Mouse (Mus musculus) common myeloid progenitor, adult 5-6 weeks (primary cell): ENCODE measurements around the gene Strn3. TPM values are rescaled to one million over a fixed set of nuclear protein-coding genes. Genes with fewer than 3 reads are reported as not detected.

Source experiments
- ATAC-seq: replicated peaks from 2 replicates; pipeline ENCODE4 v1.8.0; 2016; ENCODE audit warnings: low read depth, mild to moderate bottlenecking, moderate TSS enrichment, inconsistent platforms; ENCODE audit not compliant: poor library complexity, severe bottlenecking
- total RNA-seq: library from RNA; stranded (forward); fragments of 200-1000, 187-1606 nt; gene quantifications from 2 replicates; pipeline ENCODE4 v1.2.3, GENCODE M21; 2017

The Strn3 gene
- total RNA-seq, result 72.2 and 76.2 TPM in 2 replicates

DNA sequence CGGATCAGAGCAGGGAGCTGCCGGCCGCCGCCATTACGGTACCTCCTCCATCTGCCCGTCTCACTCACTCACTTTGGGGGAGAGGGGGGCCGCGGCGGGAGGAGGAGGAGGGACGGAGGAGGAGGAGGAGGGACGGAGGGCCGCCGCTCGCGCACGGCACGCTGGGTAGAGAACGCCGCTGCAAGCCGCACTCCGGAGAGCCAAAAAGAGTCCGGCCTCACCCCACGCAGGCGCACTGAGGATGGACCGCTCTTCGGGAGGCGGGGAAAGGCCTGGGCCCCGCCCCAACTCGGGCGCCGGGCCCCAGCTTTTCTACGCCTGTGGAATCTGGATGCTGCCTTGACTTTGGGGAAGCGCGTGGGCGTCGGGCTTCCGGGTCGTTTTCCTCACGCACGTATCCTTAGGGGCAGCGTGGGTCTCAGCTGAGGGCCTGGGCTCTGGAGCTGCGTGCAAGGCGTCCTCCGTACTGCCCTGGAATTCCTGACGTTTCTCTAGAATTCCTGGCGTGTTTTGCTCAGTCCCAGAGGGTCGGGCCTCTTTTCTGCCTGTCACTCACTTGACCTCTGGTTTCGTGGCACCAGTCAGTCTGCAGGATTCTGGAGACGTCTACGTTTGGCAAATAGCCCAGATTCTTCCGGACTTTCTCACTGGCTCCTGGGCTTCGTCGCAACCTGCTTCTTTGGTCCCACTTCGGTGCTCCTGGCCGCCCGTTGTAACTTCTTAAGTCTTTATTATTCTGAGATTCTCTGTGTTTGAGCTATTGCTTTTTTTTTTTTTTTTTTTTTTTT lies at the start of gene Strn3:
Gene Strn3, minus strand, starts transcription at position 53 of the 788 bp plus-strand sequence.
- peak; percentile 87 for ATAC-seq

GRCm38 (mm10) chr12:51736807-51737206 lies 45.1 kb upstream of the Strn3 start:
- no peak for ATAC-seq

DNA sequence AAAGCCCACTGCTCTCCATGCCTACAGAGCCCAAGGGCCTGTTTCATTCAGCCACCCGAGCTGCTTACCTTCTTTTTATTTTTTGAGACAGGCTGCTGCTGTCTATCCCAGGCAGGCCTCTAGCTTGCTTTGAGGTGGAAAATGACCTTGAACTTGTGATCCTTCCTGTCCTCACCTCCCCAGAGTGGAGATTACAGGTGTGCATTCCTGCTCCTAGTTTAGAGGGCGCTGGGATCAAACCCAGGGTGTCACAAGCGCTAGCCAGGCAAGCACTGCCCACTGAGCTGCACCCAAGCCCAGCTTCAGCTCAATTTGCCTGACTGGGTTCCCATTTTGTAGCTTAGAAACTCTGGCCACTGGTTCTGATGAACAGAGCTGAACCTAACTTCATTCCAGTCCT lies 44.7 kb upstream of the Strn3 start:
- ATAC-seq, result no peak

DNA sequence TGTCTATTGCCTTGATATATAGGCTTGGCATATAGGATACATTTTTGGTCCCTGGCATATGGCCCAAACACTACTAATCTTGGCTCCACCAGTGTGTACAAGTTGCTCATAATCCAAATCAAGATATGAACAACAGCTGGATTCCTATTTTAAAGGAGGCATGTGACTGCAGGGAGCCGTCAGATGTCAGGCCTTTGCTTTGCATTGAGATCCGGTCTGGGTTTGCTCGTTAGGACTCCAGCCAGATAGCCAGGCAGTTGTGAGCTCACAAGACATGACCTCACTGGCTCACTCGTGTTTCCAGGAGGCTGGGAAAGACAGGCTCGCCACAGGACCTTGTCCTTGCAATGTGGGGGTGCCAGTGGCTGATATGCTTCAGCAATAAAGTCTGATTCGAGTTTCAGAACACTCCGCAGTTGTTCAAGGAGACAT lies 44.2 kb upstream of the Strn3 start:
- ATAC-seq, result no peak

DNA sequence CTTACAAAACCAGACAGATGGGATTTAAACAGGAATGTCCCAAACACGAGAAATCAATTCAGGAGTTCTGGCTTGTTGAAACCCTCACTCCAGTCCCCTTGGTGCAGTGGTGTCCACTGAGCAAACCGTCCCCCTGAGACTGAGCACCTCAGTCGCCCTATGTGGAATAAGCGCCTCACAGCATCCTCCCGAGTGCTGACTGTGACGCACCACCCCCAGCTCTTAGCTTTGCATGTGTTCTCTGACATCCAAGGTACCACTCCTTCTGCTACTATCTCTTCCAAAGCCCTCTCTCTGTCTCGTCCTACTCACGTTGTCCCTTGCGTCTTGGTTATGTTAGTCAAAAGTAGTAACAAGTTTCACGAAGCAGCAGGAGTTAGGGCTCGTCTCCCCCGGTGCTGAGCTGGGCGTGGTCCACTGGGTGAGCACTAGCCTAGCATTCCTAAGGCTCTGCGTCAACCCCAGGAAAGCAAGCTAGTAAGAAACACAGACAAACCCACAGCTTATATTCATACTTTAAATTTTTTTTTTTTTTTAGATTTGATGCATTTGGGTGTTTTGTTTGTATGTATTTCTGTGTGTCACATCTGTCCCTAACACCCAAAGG lies 43.0 kb upstream of the Strn3 start:
- no peak for ATAC-seq

DNA sequence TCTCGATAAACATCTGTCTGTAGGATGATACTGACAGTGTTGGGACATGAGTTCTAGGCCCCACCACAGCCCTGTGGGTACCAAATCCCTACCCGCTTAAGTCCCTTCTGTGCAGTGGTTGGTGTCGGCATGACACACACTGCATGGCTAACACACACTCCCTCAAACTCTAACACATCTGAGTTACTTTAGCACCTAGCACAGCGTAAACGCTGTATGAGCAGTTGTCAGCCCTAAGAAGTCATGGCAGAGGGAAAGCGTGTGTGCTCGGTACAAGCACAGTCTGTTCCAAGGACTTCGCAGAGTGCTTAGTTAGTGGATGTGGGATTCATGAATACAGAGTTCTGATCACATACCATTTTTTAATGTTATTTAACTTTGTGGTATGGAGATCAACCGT lies 38.1 kb upstream of the Strn3 start:
- ATAC-seq, result no peak

- no peak for ATAC-seq
Observed at GRCm38 (mm10) chr12:51729058-51729457, 37.4 kb upstream of the Strn3 start.

DNA sequence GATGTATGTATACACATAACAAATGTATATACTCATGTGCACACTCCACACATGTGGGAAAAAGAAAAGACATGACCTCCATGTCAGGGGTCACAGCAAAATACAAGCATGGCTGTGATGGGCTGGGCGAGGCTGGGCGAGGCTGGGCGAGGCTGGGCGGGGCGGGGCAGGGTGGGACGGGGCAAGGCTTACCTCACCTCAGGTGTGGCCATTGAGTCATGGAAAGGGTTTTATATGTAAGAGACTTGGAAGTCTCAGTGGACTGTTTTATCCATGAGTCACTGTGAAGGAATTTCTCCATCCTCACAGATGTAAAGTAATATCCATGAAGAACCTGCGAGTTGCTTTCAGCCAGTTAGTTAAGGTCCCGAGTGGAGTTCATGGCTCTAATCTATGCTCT lies 30.1 kb upstream of the Strn3 start:
- ATAC-seq, result no peak

- ATAC-seq, result peak; percentile 90
Observed at GRCm38 (mm10) chr12:51718617-51719016, 26.9 kb upstream of the Strn3 start.

DNA sequence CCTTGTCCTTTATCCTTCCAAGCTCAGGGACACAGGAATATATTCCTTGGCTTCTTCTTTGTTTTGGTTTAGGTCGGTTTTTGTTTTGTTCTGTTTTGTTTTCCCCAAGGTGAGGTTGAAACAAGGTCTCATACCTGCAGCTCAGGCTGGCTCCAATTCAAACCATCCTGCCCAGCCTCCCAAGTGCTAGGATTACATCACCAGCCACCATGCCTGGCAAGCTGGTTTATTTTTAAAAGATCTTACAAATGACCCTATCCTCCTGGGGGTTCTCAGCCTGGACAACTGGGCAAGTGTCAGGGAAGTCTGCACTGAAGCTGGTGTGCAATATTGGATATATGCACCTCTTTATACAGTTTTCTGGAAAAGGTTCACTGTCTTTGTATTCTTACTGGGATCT lies 21.0 kb upstream of the Strn3 start:
- ATAC-seq, result no peak

DNA sequence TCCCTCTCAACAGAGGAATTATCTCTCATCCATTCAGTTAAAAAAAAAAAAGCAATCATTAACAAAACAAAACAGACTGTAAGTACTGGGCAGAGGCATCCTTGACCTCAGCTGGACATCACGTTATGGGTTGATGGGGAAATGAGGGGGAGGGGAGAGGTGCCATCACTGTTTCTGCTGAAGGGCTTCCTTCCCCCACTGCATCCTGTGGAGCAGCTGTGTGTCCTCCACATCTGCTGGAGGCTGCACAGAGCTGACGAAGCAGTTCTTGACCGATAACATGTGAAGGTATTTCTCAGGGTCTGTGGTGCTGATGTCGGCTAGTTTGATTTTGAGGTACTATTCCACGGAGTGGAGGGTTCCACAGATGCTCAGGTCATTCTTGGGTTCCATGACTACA lies 18.5 kb upstream of the Strn3 start:
- ATAC-seq, result no peak

DNA sequence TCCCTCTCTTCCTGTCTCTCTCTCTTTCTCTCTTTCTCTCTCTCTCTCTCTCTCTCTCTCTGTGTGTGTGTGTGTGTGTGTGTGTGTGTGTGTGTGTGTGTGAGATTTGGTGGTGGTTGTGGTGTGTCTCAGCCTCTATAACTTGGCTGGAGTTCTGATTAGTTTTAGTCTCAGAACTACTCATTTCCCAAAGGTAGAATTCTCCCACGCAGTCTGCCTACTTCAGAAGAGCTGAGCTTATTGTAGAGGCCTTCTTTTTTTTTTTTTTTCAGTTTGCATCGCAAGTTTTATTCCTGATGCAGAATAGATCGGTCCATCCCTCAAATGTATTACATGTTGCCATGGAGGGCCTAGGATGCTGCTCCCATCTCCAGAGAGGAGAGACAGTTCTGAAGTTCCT lies 18.0 kb upstream of the Strn3 start:
- ATAC-seq, result no peak

- ATAC-seq, result no peak
Observed at GRCm38 (mm10) chr12:51708941-51709686, 17.4 kb upstream of the Strn3 start.

GRCm38 (mm10) chr12:51706673-51707235 lies 15.1 kb upstream of the Strn3 start:
- ATAC-seq, result no peak

DNA sequence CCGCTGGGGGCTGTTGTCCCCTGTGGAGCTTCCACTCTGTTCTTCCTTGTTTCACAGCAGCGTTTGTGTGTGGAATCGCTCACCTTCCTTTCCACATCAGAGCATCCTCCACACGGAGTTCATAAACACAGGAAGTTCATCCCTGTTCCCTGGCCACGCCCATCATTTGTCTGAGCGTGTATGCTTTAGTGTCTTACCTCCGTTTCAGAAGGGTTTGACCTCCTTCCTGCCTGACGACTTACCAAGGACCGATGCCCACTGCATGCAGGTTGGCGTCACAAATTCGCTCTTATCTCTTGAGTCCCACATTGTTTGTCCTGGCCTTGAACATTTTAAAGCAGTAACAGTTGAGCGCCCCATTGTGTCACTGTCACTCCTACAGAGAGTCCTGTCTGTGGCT lies 14.1 kb upstream of the Strn3 start:
- ATAC-seq, result no peak

- peak; percentile 17; the same call in 1 of the 2 replicates for ATAC-seq
Observed at GRCm38 (mm10) chr12:51704572-51704971, 12.9 kb upstream of the Strn3 start.

GRCm38 (mm10) chr12:51703859-51704258 lies 12.2 kb upstream of the Strn3 start:
- peak; percentile 75 for ATAC-seq

DNA sequence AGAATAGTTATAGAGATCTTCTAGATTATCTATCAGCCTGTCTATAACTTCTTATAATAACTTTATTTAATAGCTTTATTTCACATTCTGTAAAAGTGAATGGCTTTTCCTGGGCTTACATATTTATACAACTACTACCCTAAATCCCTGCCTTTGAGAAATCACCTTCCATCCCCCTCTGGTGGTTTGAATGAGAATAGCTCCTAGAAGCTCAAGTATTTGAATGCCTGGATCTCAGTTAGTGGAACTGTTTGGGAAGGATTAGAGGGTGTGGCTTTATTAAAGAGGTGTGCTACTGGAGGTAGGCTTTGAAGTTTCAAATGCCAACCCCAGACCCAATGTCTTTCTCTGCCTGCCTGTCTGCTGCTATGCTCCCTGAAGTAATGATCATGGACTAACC lies 10.0 kb upstream of the Strn3 start:
- no peak for ATAC-seq

GRCm38 (mm10) chr12:51699623-51700393 lies 8.1 kb upstream of the Strn3 start:
- ATAC-seq, result peak; percentile 65

DNA sequence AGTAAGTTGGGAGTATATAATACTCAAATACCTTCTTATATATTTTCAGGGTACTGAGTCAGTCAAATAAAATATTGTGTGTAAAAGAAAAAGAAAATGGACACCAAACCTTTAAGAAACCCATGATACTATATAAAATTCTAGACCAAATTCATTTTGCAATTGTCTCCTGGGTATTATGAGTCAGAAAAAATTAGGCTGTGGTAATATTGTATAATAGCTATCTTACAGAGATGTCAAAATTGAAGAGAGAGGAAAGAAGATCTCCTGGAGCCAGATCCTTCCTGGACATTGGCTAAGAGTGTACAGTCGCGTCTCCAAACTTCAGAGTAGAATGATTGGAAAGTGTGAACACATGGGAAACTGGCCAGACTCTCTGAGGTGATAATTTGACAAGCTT lies 4.5 kb upstream of the Strn3 start:
- ATAC-seq, result no peak
